Mouse (Mus musculus) bone marrow macrophage, adult 2 months (primary cell): ENCODE data around the gene Myo1g. TPM values are rescaled to one million over a fixed set of nuclear protein-coding genes. Genes with fewer than 3 reads are reported as not detected.
A peak's percentile ranks its signal among the peaks of the same experiment; 100 is the strongest.

Source experiments
- H3K27ac ChIP-seq: 2 replicates; pipeline ENCODE4 v1.5.1; 2012; ENCODE audit warnings: low read depth, low read length; ENCODE audit not compliant: insufficient read depth
- H3K4me1 ChIP-seq: 2 replicates; pipeline ENCODE4 v1.6.1; 2012; ENCODE audit warnings: low read length; ENCODE audit not compliant: control insufficient read depth, insufficient read depth
- H3K4me3 ChIP-seq: 2 replicates; pipeline ENCODE4 v1.5.1; 2012; ENCODE audit warnings: mild to moderate bottlenecking, low read length, moderate library complexity; ENCODE audit not compliant: insufficient read depth
- CTCF ChIP-seq: IDR thresholded peaks from 2 replicates; pipeline ENCODE4 v1.5.1; 2012; ENCODE audit warnings: low read depth, mild to moderate bottlenecking, low read length, moderate library complexity
- POLR2A ChIP-seq: IDR thresholded peaks from 2 replicates; pipeline ENCODE4 v1.6.1; 2012; ENCODE audit warnings: mild to moderate bottlenecking, low read depth, low read length, borderline replicate concordance
- polyA plus RNA-seq: library from polyadenylated mRNA; stranded (reverse); fragments of >200 nt; gene quantifications from 2 replicates; pipeline ENCODE4 v1.2.4, GENCODE M21; 2012; ENCODE audit not compliant: missing spikeins, insufficient read depth, insufficient read length

Myo1g gene
- polyA plus RNA-seq, 1 experiment = 106 TPM

DNA sequence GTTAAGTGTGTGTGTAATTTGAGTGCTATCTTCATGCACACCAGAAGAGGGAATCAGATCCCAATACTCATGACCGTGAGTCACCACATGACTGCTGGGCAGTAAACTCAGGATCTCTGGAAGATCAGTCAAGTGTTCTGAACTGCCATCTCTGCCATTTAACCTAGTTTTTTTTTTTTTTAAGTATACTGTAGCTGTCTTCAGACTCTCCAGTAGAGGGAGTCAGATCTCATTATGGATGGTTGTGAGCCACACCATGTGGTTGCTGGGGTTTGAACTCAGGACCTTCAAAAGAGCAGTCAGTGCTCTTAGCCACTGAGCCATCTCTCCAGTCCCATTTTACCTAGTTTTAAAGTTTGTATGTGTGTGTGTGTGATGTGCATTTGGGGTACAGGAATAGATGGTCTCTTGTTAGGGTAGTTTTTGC lies 2.9 kb upstream of the Myo1g start:
- TF ChIP-seq CTCF = no peak
- TF ChIP-seq POLR2A = no peak
- Histone ChIP-seq H3K4me3 (no peak overlapping the region), H3K4me1 (peaks cover 30% of the 10 kb centered on the region), H3K27ac (peak overlapping the region; percentile 32)

DNA sequence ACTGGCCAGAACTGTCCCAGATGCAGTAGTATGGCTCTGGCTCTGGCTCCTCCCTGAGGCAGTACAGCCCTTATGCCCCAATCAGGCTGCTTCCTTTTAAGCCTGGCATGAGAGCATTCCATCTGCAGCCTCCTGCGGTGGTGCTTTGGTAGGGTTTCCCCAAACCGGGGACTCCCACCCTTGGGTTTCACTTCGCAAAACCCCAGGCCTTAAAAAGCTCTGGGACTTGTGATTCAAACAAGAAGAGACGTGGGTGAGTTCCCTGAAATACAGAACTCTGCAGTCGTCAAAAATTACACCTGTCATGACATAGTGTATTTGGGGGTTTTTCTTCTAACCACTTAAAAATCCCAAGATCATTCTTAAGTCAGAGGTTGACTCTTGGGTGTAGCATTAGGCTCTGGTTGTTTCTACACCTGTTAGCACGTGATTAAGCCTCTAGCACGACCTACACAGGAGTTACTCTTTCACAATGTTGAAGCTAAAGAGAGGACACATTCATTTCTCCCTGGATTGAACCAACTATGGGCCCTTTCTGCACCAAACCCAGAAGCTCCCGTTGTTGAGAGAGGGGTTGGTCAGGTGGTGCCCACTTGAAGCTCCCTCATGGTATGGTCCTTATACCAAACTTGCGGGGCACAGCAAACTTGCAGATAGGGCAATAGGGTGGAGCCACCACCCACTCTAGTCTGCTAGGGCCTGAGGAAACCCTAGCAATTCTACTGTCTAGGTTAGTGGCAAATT lies 2.2 kb upstream of the Myo1g start:
- H3K27ac ChIP-seq = peak overlapping the region; percentile 32
- H3K4me1 ChIP-seq = peaks cover 32% of the 10 kb centered on the region
- H3K4me3 ChIP-seq = no peak overlapping the region
- TF ChIP-seq POLR2A = no peak
- no peak for TF ChIP-seq CTCF

DNA sequence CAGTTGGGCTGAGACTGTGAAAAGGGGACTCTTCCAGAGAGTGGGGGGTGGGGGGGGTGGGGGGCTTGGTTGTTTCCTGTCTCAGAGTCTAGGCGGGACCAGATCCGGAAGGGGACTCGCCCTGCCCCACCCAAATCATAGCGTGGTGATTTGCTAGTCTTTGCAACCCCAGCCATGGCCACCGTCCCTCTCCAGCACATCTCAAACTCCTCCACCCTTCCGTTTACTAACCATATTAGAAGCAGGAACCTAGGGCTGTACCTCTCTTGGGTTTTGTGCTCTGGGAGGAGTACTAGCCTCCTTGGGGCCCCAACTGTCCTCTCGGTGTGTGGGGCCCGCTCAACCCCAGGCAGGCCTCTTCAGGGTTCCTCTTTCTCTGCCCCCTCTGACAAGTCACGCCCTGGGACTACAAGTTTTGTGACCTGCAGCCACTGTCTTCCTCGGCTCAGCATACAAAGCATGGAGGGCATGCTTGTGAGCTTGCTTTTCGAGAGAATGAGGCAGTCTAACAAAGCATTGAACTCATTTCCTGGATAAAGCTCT lies 1.2 kb downstream of the Myo1g start:
- TF ChIP-seq CTCF = no peak
- no peak for TF ChIP-seq POLR2A
- Histone ChIP-seq H3K27ac (peak overlapping the region; percentile 78), H3K4me1 (peaks cover 17% of the 10 kb centered on the region), H3K4me3 (peak overlapping the region; percentile 84)

DNA sequence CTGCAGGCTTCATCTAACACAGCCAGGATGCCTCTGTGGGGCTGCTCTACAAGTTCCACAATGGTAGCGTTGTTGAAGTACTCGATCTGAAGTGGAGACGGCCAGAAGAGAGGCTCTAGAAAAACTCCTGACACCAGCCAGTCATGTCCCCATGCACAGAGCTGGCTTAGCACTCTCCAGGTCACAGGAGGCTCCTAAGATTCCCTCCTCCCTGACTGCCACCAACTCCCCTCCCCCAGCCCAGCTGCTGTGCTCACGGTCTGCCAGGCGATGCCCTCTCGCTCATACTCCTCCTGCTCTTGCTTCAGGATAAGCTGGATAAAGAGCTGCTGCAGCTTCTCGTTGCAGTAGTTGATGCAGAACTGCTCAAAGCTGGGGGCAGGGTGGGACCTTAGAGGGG lies 5.9 kb downstream of the Myo1g start:
- TF ChIP-seq CTCF = no peak
- no peak for TF ChIP-seq POLR2A
- H3K4me3 ChIP-seq = no peak overlapping the region
- peaks cover 8% of the 10 kb centered on the region for H3K4me1 ChIP-seq
- no peak overlapping the region for H3K27ac ChIP-seq

DNA sequence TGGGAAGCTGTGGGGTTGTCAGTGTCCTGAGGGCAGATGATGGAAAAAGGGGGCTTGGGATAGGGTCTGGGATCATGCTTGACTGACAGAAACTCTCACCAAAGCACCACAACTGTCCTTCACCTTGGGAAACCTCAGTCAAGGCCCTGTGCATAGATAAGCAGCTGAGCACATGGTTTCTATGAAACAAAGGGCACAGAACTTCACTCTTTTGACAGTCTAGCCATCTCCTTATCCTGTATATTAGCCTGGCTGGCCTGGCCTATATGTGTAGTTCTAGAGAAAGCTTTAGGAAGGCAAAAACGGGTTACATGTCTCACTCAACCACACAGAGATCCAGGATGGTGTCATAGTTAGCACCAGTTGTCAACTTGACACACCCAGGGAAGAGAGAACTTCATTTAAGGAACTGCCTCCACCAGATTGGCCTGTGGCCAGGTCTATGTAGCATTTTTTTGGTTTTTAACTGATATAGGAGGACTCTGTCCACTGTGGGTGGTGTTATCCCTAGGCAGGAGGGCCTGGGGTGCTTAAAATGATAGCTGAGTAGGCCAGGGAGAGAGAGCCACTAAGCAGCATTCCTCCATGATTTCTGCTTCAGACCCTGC lies 12.4 kb downstream of the Myo1g start:
- H3K27ac ChIP-seq = peak overlapping the region; percentile 23; the same call in 1 of the 2 replicates
- peaks cover 18% of the 10 kb centered on the region for H3K4me1 ChIP-seq
- no peak overlapping the region for H3K4me3 ChIP-seq
- TF ChIP-seq POLR2A = no peak
- TF ChIP-seq CTCF = no peak

DNA sequence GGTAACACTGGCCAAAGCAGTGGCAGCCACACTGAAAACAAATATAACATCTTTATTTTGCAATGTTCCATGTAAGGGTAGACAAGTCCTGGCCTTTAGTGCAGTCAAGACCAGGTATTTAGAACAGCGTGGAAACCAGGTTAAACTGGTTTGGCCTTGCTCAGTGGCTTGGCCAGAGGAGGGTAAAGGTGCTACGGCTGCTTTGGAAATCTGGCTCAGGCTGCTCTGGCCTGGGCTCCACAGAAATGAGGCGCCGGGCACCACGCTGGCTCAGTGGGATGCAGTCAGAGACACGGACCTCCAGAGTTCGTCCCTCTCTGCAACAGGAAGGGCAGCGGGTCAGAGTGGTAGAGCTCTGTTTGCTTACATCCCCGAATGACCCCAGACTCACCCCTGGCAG lies 14.2 kb downstream of the Myo1g start:
- peaks cover 18% of the 10 kb centered on the region for H3K4me1 ChIP-seq
- H3K27ac ChIP-seq = no peak overlapping the region
- H3K4me3 ChIP-seq = no peak overlapping the region
- TF ChIP-seq POLR2A = no peak

DNA sequence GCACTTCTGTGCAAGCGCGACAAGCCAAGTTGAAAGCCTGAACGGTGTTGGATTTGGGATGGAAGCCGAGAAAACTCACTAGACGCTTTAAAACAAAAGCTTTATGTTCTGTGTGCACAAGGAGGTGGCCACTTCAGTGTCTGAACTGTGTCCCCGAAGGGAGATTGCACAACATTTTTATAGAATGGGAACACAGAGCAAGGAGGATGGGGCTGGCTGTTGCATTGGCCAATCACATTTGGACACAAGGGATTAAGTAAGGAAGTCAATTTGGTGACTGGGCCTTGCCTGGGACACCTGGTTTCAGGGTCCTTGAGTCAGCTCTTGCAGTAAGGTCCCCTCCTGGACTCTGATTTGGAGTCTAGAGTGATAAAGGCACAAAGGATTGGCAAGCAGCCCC lies 16.1 kb downstream of the Myo1g start:
- Histone ChIP-seq H3K27ac (no peak overlapping the region), H3K4me3 (no peak overlapping the region), H3K4me1 (peaks cover 18% of the 10 kb centered on the region)
- no peak for TF ChIP-seq CTCF

DNA sequence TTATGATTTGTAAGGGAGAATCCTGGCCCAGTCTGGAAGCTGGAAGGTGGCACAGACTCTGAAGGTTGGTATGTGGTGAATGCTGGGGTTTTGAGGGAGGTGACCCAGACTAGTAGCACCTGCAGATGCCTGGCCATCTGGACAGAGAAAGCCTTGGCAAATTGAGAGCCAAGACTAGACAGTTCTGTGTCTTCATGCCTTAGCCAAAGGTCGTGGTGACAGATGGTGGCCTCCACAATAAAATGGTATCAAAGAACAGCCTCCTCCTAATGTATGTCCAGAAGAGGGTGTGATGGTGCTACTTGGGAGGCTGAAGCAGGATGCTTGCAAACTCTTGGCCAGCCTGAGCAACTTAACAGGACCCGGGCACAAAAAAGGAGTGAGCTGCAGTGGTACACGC lies 16.5 kb downstream of the Myo1g start:
- Histone ChIP-seq H3K27ac (no peak overlapping the region), H3K4me3 (no peak overlapping the region), H3K4me1 (peaks cover 18% of the 10 kb centered on the region)
- no peak for TF ChIP-seq CTCF
- no peak for TF ChIP-seq POLR2A

DNA sequence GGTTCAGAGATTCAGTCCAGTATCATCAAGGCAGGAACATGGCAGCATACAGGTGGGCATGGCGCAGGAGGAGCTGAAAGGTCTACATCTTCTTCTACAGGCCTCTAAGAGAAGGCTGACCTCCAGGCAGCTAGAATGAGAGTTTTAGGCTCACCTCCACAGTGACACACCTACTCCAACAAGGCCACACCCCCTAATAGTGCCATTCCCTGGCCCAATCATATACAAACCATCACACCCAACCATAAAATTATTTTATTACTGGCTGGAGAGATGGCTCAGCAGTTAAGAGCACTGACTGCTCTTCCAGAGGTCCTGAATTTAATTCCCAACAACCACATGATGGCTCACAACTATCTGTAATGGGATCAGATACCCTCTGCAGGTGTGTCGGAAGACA lies 18.3 kb downstream of the Myo1g start:
- TF ChIP-seq POLR2A (no peak), CTCF (no peak)
- Histone ChIP-seq H3K4me3 (no peak overlapping the region), H3K4me1 (peaks cover 11% of the 10 kb centered on the region), H3K27ac (no peak overlapping the region)

DNA sequence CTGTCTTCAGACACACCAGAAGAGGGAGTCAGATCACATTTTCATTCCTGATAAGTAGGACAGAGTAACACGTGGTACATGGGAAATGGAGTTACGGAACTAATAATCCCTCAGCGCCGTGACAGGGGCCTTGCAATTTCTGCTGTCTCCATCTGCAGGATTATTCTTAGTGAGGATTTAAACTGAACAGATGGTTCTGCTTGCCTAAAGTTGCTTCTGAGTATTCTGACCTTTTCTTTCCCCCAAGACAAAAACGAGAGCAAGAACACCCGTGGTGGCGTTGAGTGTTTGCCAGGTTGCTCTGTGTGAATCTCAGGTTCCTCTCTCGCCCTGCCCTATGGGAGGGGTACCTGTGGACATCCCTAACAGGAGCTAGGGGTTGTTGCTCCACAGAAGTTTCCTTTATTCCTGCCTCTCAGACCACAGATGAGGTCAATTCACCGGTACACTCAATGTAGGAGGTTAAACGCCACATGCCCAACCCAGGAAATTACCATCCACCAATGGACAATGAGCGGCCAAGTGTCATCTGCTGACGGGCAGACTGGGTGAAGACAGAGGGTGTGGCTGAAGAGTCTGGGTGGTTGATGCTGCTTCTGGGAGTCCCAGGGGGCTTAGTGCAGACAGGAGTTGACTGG lies 23.3 kb downstream of the Myo1g start:
- H3K27ac ChIP-seq = no peak overlapping the region
- TF ChIP-seq POLR2A = no peak
- TF ChIP-seq CTCF = no peak
- no peak overlapping the region for H3K4me3 ChIP-seq
- peaks cover 2% of the 10 kb centered on the region for H3K4me1 ChIP-seq
